Mouse (Mus musculus): ENCODE results near the gene Arsk. TPM values are rescaled to one million over a fixed set of nuclear protein-coding genes. Genes with fewer than 3 reads are reported as not detected.

Gene Arsk
- 4.2 and 4.9 TPM in 2 replicates for polyA plus RNA-seq (2016; fragmentation: Nextera tagmentation; extraction: Ambion mirVana)

GRCm38 (mm10) chr13:76098493-76099303 is at the start of gene Arsk, which contains the start of gene Ttc37:
Gene Arsk, minus strand, starts transcription at chr13:76098660.
Gene Ttc37, plus strand, starts transcription at chr13:76098734.
- peak; percentile 95 for DNase-seq (ENCODE audit: low spot score)
- WGBS, result 1% methylated on average over 34 of the region's 34 CpGs
- H3K27me3 ChIP-seq (ENCODE audit: insufficient read depth, poor library complexity, severe bottlenecking), result no peaks in the 10 kb centered on the region
- peak within 1 kb of the TSS; percentile 86 for H3K27ac ChIP-seq
- H3K36me3 ChIP-seq, result peaks cover 8% of the 10 kb centered on the region; the same call in 1 of the 2 replicates
- H3K4me3 ChIP-seq, result peak within 1 kb of the TSS; percentile 65
- no peaks in the 10 kb centered on the region for H3K9me3 ChIP-seq
- peaks cover 6% of the 10 kb centered on the region for H3K4me1 ChIP-seq (replicated peaks)

- H3K9me3 ChIP-seq, result no peaks in the 10 kb centered on the region
- H3K4me3 ChIP-seq, result no peak overlapping the region
- no peak for DNase-seq (ENCODE audit: low spot score)
- 91% methylated on average over 12 of the region's 12 CpGs for WGBS
- H3K27ac ChIP-seq, result no peak overlapping the region
- no peaks in the 10 kb centered on the region for H3K4me1 ChIP-seq (replicated peaks)
- peaks cover 61% of the 10 kb centered on the region for H3K36me3 ChIP-seq
- H3K27me3 ChIP-seq (ENCODE audit: insufficient read depth, poor library complexity, severe bottlenecking), result no peaks in the 10 kb centered on the region
These were observed 42.8 kb upstream of the Arsk start for GRCm38 (mm10) chr13:76141117-76141808.

- Histone ChIP-seq H3K9me3 (no peaks in the 10 kb centered on the region), H3K27ac (no peak overlapping the region), H3K27me3 (ENCODE audit: insufficient read depth, poor library complexity, severe bottlenecking) (no peaks in the 10 kb centered on the region), H3K4me1 (replicated peaks) (no peaks in the 10 kb centered on the region), H3K36me3 (peaks cover 72% of the 10 kb centered on the region), H3K4me3 (no peak overlapping the region)
- no peak for DNase-seq (ENCODE audit: low spot score)
- WGBS, result 87% methylated on average over 3 of the region's 3 CpGs
These were observed 40.4 kb upstream of the Arsk start for GRCm38 (mm10) chr13:76138862-76139261.

GRCm38 (mm10) chr13:76132415-76132814 is 34.0 kb upstream of the Arsk start:
- Histone ChIP-seq H3K4me1 (replicated peaks) (no peaks in the 10 kb centered on the region), H3K27me3 (ENCODE audit: insufficient read depth, poor library complexity, severe bottlenecking) (no peaks in the 10 kb centered on the region), H3K36me3 (peaks cover 69% of the 10 kb centered on the region), H3K9me3 (no peaks in the 10 kb centered on the region), H3K4me3 (no peak overlapping the region), H3K27ac (no peak overlapping the region)
- DNase-seq (ENCODE audit: low spot score), result no peak
- 86% methylated on average over 4 of the region's 4 CpGs for WGBS

GRCm38 (mm10) chr13:76128799-76129198 is 30.3 kb upstream of the Arsk start:
- Histone ChIP-seq H3K27ac (no peak overlapping the region), H3K4me1 (replicated peaks) (no peaks in the 10 kb centered on the region), H3K36me3 (peaks cover 78% of the 10 kb centered on the region), H3K9me3 (no peaks in the 10 kb centered on the region), H3K4me3 (no peak overlapping the region), H3K27me3 (ENCODE audit: insufficient read depth, poor library complexity, severe bottlenecking) (no peaks in the 10 kb centered on the region)
- 94% methylated on average over 4 of the region's 4 CpGs for WGBS
- DNase-seq (ENCODE audit: low spot score), result no peak

GRCm38 (mm10) chr13:76109069-76109824 is 10.8 kb upstream of the Arsk start:
- H3K27ac ChIP-seq, result no peak overlapping the region
- H3K27me3 ChIP-seq (ENCODE audit: insufficient read depth, poor library complexity, severe bottlenecking), result no peaks in the 10 kb centered on the region
- peaks cover 55% of the 10 kb centered on the region for H3K36me3 ChIP-seq
- H3K4me1 ChIP-seq (replicated peaks), result no peaks in the 10 kb centered on the region
- 94% methylated on average over 18 of the region's 18 CpGs for WGBS
- no peaks in the 10 kb centered on the region for H3K9me3 ChIP-seq
- no peak for DNase-seq (ENCODE audit: low spot score)
- no peak overlapping the region for H3K4me3 ChIP-seq

- Histone ChIP-seq H3K27ac (no peak overlapping the region), H3K27me3 (ENCODE audit: insufficient read depth, poor library complexity, severe bottlenecking) (no peaks in the 10 kb centered on the region), H3K4me3 (no peak overlapping the region), H3K4me1 (replicated peaks) (peaks cover 6% of the 10 kb centered on the region), H3K36me3 (peaks cover 8% of the 10 kb centered on the region; the same call in 1 of the 2 replicates), H3K9me3 (no peaks in the 10 kb centered on the region)
- WGBS, result 93% methylated on average over 2 of the region's 2 CpGs
- no peak for DNase-seq (ENCODE audit: low spot score)
These were observed 3.5 kb upstream of the Arsk start for GRCm38 (mm10) chr13:76101989-76102388.

- Histone ChIP-seq H3K36me3 (0 out of 2 replicates have a peak, but pooled peaks cover 4% of the 10 kb centered on the region), H3K4me3 (peak overlapping the region; percentile 65), H3K27ac (peak overlapping the region; percentile 86), H3K27me3 (ENCODE audit: insufficient read depth, poor library complexity, severe bottlenecking) (no peaks in the 10 kb centered on the region), H3K4me1 (replicated peaks) (peaks cover 6% of the 10 kb centered on the region), H3K9me3 (no peaks in the 10 kb centered on the region)
- 3% methylated on average over 16 of the region's 16 CpGs for WGBS
- DNase-seq (ENCODE audit: low spot score), result no peak
These were observed 356 bp downstream of the Arsk start for GRCm38 (mm10) chr13:76098116-76098492.

GRCm38 (mm10) chr13:76074323-76074722 is 24.1 kb downstream of the Arsk start:
- Histone ChIP-seq H3K27ac (no peak overlapping the region), H3K4me3 (no peak overlapping the region), H3K9me3 (no peaks in the 10 kb centered on the region), H3K27me3 (ENCODE audit: insufficient read depth, poor library complexity, severe bottlenecking) (no peaks in the 10 kb centered on the region), H3K36me3 (no peaks in the 10 kb centered on the region), H3K4me1 (replicated peaks) (no peaks in the 10 kb centered on the region)
- WGBS, result 86% methylated on average over 1 of the region's 1 CpGs
- no peak for DNase-seq (ENCODE audit: low spot score)

- H3K9me3 ChIP-seq, result no peaks in the 10 kb centered on the region
- no peaks in the 10 kb centered on the region for H3K27me3 ChIP-seq (ENCODE audit: insufficient read depth, poor library complexity, severe bottlenecking)
- peak; percentile 18 for DNase-seq (ENCODE audit: low spot score)
- H3K36me3 ChIP-seq, result peaks cover 16% of the 10 kb centered on the region
- H3K4me3 ChIP-seq, result no peak overlapping the region
- no peak overlapping the region for H3K27ac ChIP-seq
- WGBS, result 79% methylated on average over 13 of the region's 13 CpGs
- no peaks in the 10 kb centered on the region for H3K4me1 ChIP-seq (replicated peaks)
These were observed 34.0 kb downstream of the Arsk start for GRCm38 (mm10) chr13:76064363-76064945.

- 88% methylated on average over 4 of the region's 4 CpGs for WGBS
- Histone ChIP-seq H3K4me3 (no peak overlapping the region), H3K27me3 (ENCODE audit: insufficient read depth, poor library complexity, severe bottlenecking) (no peaks in the 10 kb centered on the region), H3K27ac (no peak overlapping the region), H3K36me3 (peaks cover 16% of the 10 kb centered on the region), H3K9me3 (no peaks in the 10 kb centered on the region), H3K4me1 (replicated peaks) (no peaks in the 10 kb centered on the region)
- DNase-seq (ENCODE audit: low spot score), result no peak
These were observed 34.9 kb downstream of the Arsk start for GRCm38 (mm10) chr13:76063548-76063947.

GRCm38 (mm10) chr13:76062569-76062968 is 35.9 kb downstream of the Arsk start:
- Histone ChIP-seq H3K9me3 (no peaks in the 10 kb centered on the region), H3K4me1 (replicated peaks) (no peaks in the 10 kb centered on the region), H3K27me3 (ENCODE audit: insufficient read depth, poor library complexity, severe bottlenecking) (peaks cover 9% of the 10 kb centered on the region), H3K4me3 (no peak overlapping the region), H3K27ac (no peak overlapping the region), H3K36me3 (peaks cover 16% of the 10 kb centered on the region)
- no peak for DNase-seq (ENCODE audit: low spot score)
- 93% methylated on average over 3 of the region's 3 CpGs for WGBS

Data from hindbrain, embryonic 10.5 days (tissue).